Mouse (Mus musculus): ENCODE measurements around the gene Cuedc1. TPM values are rescaled to one million over a fixed set of nuclear protein-coding genes. Genes with fewer than 3 reads are reported as not detected.

The Cuedc1 gene
- polyA plus RNA-seq, 1 experiment from 2014 or later = 31.1 TPM

DNA sequence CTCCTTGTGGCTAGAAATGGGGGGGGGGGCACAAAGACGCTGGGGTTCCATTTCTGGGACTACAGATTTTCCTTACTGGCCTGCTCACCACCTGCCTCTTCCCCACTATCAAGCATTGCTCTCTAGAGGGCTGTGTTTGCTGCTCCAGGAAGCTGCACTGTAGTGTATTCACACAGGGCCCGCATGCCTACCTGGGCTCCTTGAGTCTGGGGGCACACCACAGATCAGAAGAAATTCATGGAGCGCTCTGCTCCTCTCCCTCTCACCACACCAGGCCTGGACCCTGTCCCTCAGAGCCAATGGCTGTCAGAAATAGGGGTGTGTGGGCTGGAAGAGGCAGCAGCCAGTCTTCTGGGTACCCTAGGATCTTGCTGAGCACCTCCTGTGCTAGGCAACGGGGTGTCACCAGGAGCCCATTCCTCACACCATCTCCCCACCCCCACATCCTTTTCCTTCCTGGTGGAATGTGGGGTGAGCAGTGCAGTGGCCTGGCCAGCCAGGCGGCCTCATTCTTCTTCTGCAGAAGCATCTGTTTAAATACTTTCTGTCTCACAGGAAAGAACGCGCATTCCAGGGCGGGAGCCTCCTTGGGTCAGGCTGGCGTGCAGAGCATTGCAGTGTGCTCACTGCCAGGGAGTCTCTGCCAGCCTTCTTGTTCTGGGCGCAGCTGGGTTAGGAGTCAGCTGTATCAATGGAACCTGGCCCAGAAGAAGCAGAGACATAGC lies 74.9 kb downstream of the Cuedc1 start:
- no peak overlapping the region for H3K9ac ChIP-seq (replicated peaks; ENCODE audit: low read length)
- no peak for ATAC-seq (ENCODE audit: low FRiP score, low TSS enrichment)

DNA sequence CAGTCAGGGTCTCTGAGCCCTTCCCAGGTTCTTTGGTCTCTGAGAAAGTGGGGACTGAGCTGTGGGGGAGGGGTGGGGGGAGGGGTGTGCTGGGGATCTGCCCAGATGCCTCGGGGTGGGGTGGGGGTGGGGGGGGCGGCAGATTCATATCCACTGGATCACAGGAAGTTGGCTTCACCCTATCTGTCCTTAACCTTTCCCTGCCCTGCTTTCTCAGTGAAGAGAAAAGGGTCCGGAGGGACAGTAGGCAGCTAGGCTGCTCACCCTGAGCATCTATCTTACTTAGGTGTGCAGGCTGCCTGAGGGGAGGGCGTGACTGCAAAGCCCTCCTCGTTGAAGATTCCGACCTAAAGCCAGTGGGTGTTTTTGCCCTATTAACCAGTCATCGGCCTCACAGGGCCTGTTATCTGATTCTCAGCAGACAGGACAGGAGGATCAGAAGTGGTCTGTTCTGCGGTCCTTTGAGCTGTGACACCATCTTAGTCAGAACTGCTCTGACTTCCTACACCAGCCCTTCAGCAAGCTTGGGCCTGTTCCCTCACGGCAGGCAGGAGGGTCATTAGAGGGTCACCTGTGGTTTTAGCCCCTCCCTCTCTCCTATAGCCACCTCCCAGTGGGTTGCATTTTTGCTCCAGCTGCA lies 75.6 kb downstream of the Cuedc1 start:
- Histone ChIP-seq H3K4me1 (ENCODE audit: control insufficient read depth, insufficient read depth, low read length) (0 out of 2 replicates have a peak, but pooled peaks cover 8% of the 10 kb centered on the region), H3K9me3 (ENCODE audit: control insufficient read depth, low read length) (no peaks in the 10 kb centered on the region), H3K36me3 (ENCODE audit: control insufficient read depth, insufficient read depth, low read length) (peaks cover 20% of the 10 kb centered on the region; the same call in 1 of the 2 replicates), H3K27ac (replicated peaks; ENCODE audit: low read depth, low read length) (no peak overlapping the region), H3K9ac (replicated peaks; ENCODE audit: low read length) (no peak overlapping the region), H3K27me3 (ENCODE audit: control insufficient read depth, insufficient read depth, low read length) (no peaks in the 10 kb centered on the region), H3K4me3 (replicated peaks; ENCODE audit: low read depth, low read length) (no peak overlapping the region), H3K4me2 (ENCODE audit: low read length) (no peak overlapping the region)
- no peak for DNase-seq
- ATAC-seq (ENCODE audit: low FRiP score, low TSS enrichment) = no peak
- 36% methylated on average over 9 of the region's 9 CpGs for WGBS

More for the DNA sequence above, 74.9 kb downstream of the Cuedc1 start:
- Histone ChIP-seq H3K4me2 (ENCODE audit: low read length) (no peak overlapping the region), H3K27me3 (ENCODE audit: control insufficient read depth, insufficient read depth, low read length) (no peaks in the 10 kb centered on the region), H3K4me3 (replicated peaks; ENCODE audit: low read depth, low read length) (no peak overlapping the region), H3K9me3 (ENCODE audit: control insufficient read depth, low read length) (no peaks in the 10 kb centered on the region), H3K4me1 (ENCODE audit: control insufficient read depth, insufficient read depth, low read length) (0 out of 2 replicates have a peak, but pooled peaks cover 8% of the 10 kb centered on the region), H3K27ac (replicated peaks; ENCODE audit: low read depth, low read length) (no peak overlapping the region), H3K36me3 (ENCODE audit: control insufficient read depth, insufficient read depth, low read length) (peaks cover 12% of the 10 kb centered on the region; the same call in 1 of the 2 replicates)
- WGBS = 44% methylated on average over 10 of the region's 10 CpGs
- DNase-seq = peak; percentile 52

DNA sequence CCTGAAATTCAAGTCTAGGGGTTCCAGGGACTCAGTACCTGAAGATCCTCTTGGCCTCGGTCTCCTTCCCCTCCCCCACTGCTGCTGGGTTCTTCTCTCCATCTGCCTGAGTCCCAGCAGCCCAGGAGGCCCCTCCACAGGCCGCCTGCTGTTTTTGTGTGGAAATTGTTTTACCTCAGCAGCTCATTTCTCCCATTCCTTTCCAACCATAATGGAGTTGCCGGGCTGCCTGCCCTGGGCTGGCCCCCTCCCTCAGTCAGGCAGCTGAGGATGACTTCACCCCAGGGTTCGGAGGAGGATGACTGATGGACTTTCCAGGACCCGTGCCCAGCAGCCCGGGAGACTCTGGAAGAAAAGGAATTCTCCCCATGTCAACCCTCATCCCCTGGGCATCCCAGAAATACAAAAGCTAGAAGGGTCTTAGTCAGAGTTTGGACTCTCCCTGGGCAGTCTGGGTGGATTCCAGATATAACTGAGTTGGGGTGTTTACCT lies 82.7 kb downstream of the Cuedc1 start:
- DNase-seq = peak; percentile 61
- H3K27me3 ChIP-seq (ENCODE audit: control insufficient read depth, insufficient read depth, low read length) = no peaks in the 10 kb centered on the region; the same call in 1 of the 2 replicates
- H3K4me3 ChIP-seq (replicated peaks; ENCODE audit: low read depth, low read length) = no peak overlapping the region
- peaks cover 15% of the 10 kb centered on the region for H3K4me1 ChIP-seq (ENCODE audit: control insufficient read depth, insufficient read depth, low read length)
- WGBS = 10% methylated on average over 6 of the region's 6 CpGs
- H3K9me3 ChIP-seq (ENCODE audit: control insufficient read depth, low read length) = no peaks in the 10 kb centered on the region
- H3K9ac ChIP-seq (replicated peaks; ENCODE audit: low read length) = peak overlapping the region; percentile 26
- ATAC-seq (ENCODE audit: low FRiP score, low TSS enrichment) = peak; percentile 55
- H3K4me2 ChIP-seq (ENCODE audit: low read length) = peak overlapping the region; percentile 17
- H3K36me3 ChIP-seq (ENCODE audit: control insufficient read depth, insufficient read depth, low read length) = peaks cover 44% of the 10 kb centered on the region
- peak overlapping the region; percentile 21; the same call in 1 of the 2 replicates for H3K27ac ChIP-seq (replicated peaks; ENCODE audit: low read depth, low read length)

DNA sequence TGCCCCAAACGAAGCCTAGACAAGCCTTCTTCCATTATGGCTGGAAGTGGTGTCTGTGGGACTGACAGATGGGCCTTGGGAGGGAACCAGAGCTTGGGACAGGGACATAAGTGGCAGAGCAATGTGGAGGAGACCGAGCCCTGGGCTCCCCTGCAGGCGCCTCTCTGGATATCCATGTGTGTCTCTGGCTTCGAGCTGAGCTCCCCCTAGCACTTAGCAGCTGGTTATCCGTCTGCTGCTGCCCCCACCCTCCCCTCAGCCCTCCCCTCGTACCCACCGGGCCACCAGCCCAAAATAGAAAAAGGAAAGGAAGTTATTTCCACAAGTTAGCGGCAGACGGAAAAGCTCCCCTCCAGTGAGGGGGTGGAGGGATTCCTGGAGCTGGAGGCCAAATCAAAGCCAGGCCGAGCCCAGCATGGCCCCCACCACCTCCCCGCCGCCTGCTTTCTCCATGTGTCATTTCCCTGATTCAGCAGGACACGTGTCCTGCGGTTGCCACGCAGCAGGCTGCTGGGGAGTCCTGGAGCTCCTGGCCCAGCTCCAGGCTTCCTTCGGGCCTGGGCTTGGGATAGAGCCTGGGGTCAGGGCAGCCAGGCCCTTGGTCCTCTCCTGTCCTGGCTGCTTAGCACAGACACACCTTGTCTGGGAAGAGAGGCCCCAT lies 83.2 kb downstream of the Cuedc1 start:
- no peak overlapping the region; the same call in 1 of the 2 replicates for H3K4me2 ChIP-seq (ENCODE audit: low read length)

DNA sequence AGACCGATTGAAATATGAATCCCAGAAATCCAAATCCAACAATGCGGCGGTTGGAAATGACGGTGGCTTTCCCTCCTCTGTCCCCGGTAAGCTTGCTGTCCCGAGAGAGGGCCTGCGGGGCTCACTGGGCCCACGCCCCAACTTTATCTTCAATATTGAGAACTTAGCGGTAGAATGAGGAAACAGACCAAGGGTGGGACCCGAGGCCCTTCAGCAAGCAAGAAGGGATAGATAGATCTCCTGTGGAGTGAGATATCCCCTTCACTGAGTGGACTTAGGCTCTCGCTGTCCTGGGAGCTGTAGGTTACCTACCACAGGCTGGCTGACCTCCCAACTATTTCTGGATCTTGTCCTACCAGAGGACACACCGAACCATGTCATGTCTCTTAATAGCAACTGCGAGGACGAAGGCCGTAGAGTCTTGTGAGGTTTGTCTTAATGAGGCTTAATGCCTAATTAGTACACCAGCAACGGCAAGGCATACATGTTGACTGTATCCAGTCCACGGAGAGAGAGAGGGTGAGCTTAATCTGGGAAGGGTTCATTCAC lies 86.8 kb downstream of the Cuedc1 start:
- Histone ChIP-seq H3K4me2 (ENCODE audit: low read length) (no peak overlapping the region), H3K27ac (replicated peaks; ENCODE audit: low read depth, low read length) (no peak overlapping the region), H3K9ac (replicated peaks; ENCODE audit: low read length) (no peak overlapping the region), H3K4me3 (replicated peaks; ENCODE audit: low read depth, low read length) (no peak overlapping the region), H3K36me3 (ENCODE audit: control insufficient read depth, insufficient read depth, low read length) (peaks cover 31% of the 10 kb centered on the region), H3K27me3 (ENCODE audit: control insufficient read depth, insufficient read depth, low read length) (peaks cover 1% of the 10 kb centered on the region), H3K9me3 (ENCODE audit: control insufficient read depth, low read length) (no peaks in the 10 kb centered on the region), H3K4me1 (ENCODE audit: control insufficient read depth, insufficient read depth, low read length) (peaks cover 37% of the 10 kb centered on the region)
- DNase-seq (no peak), ATAC-seq (ENCODE audit: low FRiP score, low TSS enrichment) (no peak)
- 87% methylated on average over 17 of the region's 17 CpGs for WGBS

More for the DNA sequence above, 83.2 kb downstream of the Cuedc1 start:
- no peak overlapping the region; the same call in 1 of the 2 replicates for H3K9ac ChIP-seq (replicated peaks; ENCODE audit: low read length)
- ATAC-seq (ENCODE audit: low FRiP score, low TSS enrichment) (peak; percentile 70), DNase-seq (peak; percentile 68)
- peaks cover 16% of the 10 kb centered on the region for H3K4me1 ChIP-seq (ENCODE audit: control insufficient read depth, insufficient read depth, low read length)
- 7% methylated on average over 16 of the region's 16 CpGs for whole genome bisulfite sequencing
- no peaks in the 10 kb centered on the region; the same call in 1 of the 2 replicates for H3K27me3 ChIP-seq (ENCODE audit: control insufficient read depth, insufficient read depth, low read length)
- H3K4me3 ChIP-seq (replicated peaks; ENCODE audit: low read depth, low read length) = no peak overlapping the region
- H3K27ac ChIP-seq (replicated peaks; ENCODE audit: low read depth, low read length) = peak overlapping the region; percentile 21
- no peaks in the 10 kb centered on the region for H3K9me3 ChIP-seq (ENCODE audit: control insufficient read depth, low read length)
- peaks cover 44% of the 10 kb centered on the region for H3K36me3 ChIP-seq (ENCODE audit: control insufficient read depth, insufficient read depth, low read length)

DNA sequence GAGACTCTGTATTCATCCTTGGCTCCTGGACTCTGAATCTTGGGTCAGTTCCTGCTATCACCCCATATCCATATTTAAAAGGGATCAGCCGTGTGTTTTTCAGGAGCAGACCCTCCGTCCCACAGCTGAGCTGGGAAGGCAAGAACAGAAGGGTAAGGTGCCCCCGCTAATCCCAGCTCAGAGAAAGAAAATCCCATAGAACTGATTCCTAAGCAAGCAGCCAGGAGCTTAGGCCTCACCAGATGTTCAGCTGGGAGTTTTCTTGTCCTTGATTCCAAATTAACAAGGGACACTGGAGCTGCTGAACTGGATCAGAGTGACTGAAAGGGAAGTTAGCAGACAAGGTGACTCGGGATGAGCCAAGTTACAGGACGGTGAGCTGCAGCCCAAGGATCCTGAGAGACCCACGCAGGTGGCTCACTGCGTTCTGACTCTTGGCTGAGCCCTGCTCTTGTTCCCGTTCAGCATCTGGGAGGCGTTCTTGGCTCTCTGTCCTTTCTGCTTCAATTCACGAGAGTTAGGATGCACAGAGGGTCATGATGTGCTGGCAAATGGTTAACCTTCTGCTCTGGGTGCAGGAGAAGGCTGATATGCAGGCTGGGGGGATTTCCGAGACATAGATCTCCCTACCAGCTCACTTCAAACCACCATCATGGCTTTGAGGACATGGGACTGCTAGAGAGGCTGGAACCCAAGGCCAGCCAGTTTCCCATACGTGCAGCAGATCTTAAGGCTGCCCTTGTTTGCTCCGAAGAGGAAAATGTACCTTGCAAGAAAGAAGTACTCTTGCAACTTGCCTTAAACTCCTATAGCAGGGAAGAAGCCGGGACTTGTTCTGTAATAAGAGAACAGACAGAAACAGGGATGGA lies 88.5 kb downstream of the Cuedc1 start:
- 48% methylated on average over 14 of the region's 14 CpGs for WGBS
- H3K4me3 ChIP-seq (replicated peaks; ENCODE audit: low read depth, low read length) = no peak overlapping the region
- no peaks in the 10 kb centered on the region for H3K9me3 ChIP-seq (ENCODE audit: control insufficient read depth, low read length)
- ATAC-seq (ENCODE audit: low FRiP score, low TSS enrichment) (no peak), DNase-seq (no peak)
- H3K4me2 ChIP-seq (ENCODE audit: low read length) = no peak overlapping the region
- peaks cover 4% of the 10 kb centered on the region for H3K27me3 ChIP-seq (ENCODE audit: control insufficient read depth, insufficient read depth, low read length)
- H3K36me3 ChIP-seq (ENCODE audit: control insufficient read depth, insufficient read depth, low read length) = peaks cover 31% of the 10 kb centered on the region
- peaks cover 23% of the 10 kb centered on the region for H3K4me1 ChIP-seq (ENCODE audit: control insufficient read depth, insufficient read depth, low read length)
- no peak overlapping the region for H3K9ac ChIP-seq (replicated peaks; ENCODE audit: low read length)
- 0 out of 2 replicates have a peak overlapping the region, but pooled peaks have one; percentile 56 for H3K27ac ChIP-seq (replicated peaks; ENCODE audit: low read depth, low read length)

DNA sequence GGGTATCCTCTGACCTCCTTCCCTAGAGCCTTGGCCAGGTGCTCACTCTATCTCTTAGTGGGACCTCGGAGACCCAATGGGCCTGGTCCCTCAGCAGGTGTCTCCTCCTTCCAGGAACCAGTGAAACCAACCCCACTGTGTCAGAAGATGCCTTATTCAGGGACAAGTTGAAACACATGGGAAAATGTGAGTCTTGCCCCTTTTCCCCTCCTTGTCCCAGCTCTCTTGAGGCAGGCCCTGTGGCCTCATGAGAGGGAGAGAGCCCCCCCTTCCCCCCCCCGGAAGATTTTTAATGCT lies 89.0 kb downstream of the Cuedc1 start:
- ATAC-seq (ENCODE audit: low FRiP score, low TSS enrichment) (no peak), DNase-seq (no peak)
- peaks cover 21% of the 10 kb centered on the region for H3K4me1 ChIP-seq (ENCODE audit: control insufficient read depth, insufficient read depth, low read length)
- no peaks in the 10 kb centered on the region for H3K9me3 ChIP-seq (ENCODE audit: control insufficient read depth, low read length)
- H3K9ac ChIP-seq (replicated peaks; ENCODE audit: low read length) = 0 out of 2 replicates have a peak overlapping the region, but pooled peaks have one; percentile 32
- 29% methylated on average over 2 of the region's 2 CpGs for WGBS
- H3K4me3 ChIP-seq (replicated peaks; ENCODE audit: low read depth, low read length) = no peak overlapping the region
- peaks cover 10% of the 10 kb centered on the region for H3K27me3 ChIP-seq (ENCODE audit: control insufficient read depth, insufficient read depth, low read length)
- H3K36me3 ChIP-seq (ENCODE audit: control insufficient read depth, insufficient read depth, low read length) = peaks cover 31% of the 10 kb centered on the region
- peak overlapping the region; percentile 43; the same call in 1 of the 2 replicates for H3K4me2 ChIP-seq (ENCODE audit: low read length)
- H3K27ac ChIP-seq (replicated peaks; ENCODE audit: low read depth, low read length) = 0 out of 2 replicates have a peak overlapping the region, but pooled peaks have one; percentile 56
